Mouse (Mus musculus) liver, postnatal 0 days (tissue): ENCODE measurements around the gene Ciz1.

Source experiments
- CTCF ChIP-seq: sonication (generic); IDR thresholded peaks from 2 replicates; pipeline ENCODE4 v1.5.1; 2016; ENCODE audit warnings: antibody characterized with exemption, low read depth
- EP300 ChIP-seq: IDR thresholded peaks from 2 replicates; pipeline ENCODE4 v1.6.1; 2016; ENCODE audit warnings: antibody characterized with exemption, low read depth, mild to moderate bottlenecking

- no peak for TF ChIP-seq CTCF
- no peak for TF ChIP-seq EP300
Measured at GRCm38 (mm10) chr2:32319586-32320580, 32.2 kb upstream of the Ciz1 start.
